Mouse (Mus musculus) embryo, embryonic 9.5 days (tissue): ENCODE data around the gene Fryl.
"Not testable (repeated sequence)": the region's sequence is repeated elsewhere in the genome, so short reads cannot be mapped to it uniquely, and the experiment has no call there.

Experiments
- DNase-seq: peaks from one replicate; pipeline ENCODE4 v3.0.0-alpha.2; 2017; ENCODE audit errors: extremely low spot score

Fryl gene

DNA sequence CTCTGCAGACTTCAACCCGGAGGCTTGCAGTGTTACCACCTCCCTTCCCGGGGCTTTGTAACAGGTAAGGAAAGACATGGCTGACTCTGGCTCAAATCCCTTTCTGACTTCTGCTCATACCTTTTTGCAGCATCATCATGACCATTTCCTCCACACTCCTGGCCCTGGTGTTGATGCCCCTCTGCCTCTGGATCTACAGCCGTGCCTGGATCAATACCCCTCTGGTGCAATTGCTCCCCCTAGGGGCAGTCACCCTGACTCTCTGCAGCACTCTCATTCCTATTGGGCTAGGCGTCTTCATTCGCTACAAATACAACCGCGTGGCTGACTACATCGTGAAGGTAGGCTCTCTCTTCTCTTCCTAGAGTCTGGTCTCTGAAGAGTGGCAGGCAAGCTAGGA is 248.2 kb downstream of the Fryl start:
- not testable (repeated sequence) for DNase-seq

GRCm38 (mm10) chr5:73007582-73007959 is 248.8 kb downstream of the Fryl start:
- no peak for DNase-seq

DNA sequence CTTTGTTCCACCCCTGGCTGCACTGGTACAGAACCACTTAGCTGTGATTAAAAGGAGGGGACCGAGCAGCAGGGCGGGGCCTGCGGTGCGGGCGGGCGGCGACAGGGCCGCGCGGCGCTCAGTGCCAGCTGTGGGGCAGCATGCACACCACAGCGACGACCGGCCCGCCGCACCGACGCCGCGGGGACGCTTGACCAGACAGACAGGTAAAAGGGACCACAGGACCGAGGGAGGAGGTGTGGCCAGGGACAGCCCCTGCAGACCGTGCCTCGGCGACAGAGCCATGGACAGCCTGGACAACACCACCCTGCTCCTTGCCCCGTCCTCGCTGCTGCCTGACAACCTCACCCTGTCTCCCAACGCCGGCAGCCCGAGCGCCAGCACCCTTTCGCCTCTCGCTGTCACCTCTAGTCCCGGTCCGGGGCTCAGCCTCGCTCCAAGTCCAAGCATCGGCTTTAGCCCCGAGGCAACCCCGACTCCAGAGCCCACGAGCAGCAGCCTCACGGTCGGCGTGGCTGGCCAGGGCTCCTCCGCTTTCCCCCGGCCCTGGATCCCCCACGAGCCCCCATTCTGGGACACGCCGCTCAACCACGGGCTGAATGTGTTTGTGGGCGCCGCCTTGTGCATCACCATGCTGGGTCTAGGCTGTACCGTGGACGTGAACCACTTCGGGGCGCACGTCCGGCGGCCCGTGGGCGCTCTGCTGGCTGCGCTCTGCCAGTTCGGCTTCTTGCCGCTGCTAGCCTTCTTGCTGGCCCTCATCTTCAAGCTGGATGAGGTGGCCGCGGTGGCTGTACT is 249.4 kb downstream of the Fryl start, which contains the start of gene Slc10a4:
Gene Slc10a4 (plus strand): TSS at position 100 of the 798 bp plus-strand sequence.
- peak; percentile 54 for DNase-seq

- no peak for DNase-seq
Observed at GRCm38 (mm10) chr5:73004046-73004445, 252.4 kb downstream of the Fryl start.

DNA sequence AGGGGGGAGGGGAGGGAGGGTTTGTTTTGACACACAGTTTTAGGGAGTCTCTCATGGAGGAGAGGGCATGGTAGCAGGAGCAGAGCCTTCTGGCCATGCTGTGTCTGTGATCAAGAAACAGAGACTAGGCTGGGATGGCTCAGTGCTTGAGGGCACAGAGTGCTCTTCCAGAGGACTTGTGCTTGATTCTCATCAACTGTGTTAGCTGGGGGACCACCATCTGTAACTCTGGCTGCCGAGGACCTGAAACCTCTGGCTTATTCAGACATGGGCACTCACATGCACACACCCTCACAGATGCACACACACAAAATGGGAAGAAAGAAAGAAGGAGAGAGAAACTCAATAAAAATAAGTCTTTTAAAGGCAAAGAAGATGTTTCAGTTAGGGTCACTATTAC is 257.9 kb downstream of the Fryl start:
- not testable (repeated sequence) for DNase-seq

- no peak for DNase-seq
Observed at GRCm38 (mm10) chr5:72995379-72995778, 261.0 kb downstream of the Fryl start.

DNA sequence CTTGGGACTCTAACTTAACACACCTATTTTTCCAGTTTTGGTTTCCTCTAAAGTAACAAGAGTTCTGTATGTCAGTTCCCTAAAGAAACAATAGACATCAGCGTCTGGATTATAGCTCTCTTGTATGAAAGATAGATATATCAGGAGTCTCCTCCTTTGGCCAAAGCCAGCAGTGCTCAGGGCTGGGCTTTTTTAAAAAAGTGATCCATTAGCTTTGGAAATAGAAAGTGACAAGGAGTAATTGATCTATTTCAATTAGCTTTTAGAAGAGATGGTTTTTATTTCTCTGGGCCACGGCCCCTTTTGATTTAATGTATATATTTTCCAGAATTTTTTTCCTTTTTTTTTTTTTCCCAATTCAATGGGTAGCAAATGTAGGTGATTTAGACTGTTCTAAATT is 261.5 kb downstream of the Fryl start:
- DNase-seq: no peak

DNA sequence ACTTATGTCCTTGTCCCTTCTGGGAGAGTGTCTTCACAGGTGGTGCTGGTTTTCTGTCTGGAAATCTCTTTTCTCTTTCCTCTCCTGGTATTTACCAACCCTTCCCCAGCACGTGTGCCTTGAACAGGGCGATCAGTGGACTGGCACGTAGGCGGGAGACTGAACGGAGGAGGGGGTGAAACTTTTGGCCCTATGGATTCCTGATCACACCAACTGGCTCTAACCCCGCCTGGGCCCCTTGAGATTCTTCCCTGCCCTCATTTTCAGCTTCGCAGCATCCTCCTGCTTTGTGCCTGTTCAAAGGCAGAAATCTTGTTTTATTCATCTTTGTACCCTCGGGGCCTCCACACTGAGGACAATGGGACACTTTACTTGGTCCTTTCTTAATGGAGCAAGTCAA is 262.0 kb downstream of the Fryl start:
- no peak for DNase-seq

DNA sequence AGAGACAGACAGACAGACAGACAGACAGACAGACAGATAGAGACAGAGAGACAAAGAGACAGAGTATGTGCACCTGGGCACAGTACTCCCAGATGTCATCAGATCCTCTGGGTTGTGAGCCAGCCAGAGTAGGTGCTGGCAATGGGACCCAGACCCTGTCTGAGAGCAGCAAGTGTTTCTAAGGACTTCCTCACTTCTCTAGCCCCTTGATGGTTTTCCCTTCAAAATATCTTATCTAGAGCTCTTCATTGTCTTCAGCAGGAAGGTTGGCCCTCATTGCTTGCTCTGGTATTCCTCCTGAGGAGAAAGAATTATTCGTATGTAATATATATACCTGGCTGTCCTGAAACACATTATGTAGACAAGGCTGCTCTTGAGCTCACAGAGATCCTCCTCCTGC is 263.9 kb downstream of the Fryl start:
- DNase-seq: no peak

GRCm38 (mm10) chr5:72989756-72990155 is 266.7 kb downstream of the Fryl start:
- DNase-seq: no peak

DNA sequence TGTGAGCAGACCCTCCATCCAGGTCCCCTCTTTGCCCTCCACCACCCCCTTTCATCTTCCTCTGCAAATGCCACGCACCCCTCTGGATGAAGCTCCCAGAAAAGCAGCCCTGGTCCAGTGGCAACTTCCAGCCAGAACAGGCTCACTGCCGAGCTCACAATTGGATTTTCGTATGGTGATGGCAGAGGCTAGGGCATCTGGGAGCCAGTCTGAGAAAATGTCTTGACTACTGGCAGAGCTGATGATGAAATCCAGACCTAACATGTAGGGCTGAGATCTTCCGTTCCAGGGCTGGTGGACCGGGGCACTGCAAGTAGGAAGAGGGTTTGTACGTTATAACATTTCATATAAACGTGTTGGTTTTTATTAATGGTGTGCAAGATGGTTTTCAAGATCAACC is 268.6 kb downstream of the Fryl start:
- no peak for DNase-seq

DNA sequence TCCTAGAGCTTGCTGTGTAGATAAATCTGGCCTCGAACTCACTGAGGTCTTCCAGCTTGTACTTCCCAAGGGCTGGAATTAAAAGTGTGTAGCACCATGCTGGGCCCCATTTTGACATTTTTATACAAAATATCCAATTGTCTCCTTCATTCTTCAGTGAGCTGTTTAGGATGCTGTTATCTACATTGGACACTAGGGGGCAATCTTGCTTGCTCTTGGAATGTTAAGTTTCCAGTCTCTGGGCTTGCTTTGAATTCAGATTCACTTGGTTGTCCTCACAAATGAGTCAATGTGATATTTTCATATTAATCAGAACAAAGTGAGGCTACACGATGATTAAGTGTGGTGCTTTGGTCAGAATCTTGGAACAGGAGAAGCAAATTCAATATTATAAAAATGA is 272.3 kb downstream of the Fryl start:
- peak; percentile 41 for DNase-seq

- no peak for DNase-seq
Observed at GRCm38 (mm10) chr5:72976539-72976938, 279.9 kb downstream of the Fryl start.

DNA sequence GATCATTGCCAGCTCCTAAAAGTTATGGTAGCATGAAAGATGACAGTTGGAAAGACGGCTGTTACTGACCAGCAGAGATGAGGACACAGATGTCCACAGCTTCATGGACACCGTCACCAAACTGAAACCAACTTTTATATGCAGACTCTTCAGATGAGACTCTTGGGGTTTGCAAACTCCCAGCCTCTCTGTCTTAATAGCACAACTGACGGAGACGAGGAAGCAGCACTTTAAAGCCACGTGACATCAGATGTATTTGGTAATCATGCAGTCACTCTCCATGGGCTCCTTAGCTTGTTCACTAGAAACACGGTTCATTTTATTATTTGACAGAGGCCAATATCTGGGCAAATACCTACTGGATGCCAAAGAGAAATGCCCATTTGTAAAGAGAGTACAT is 280.4 kb downstream of the Fryl start:
- DNase-seq: no peak

- DNase-seq: no peak
Observed at GRCm38 (mm10) chr5:72974602-72975001, 281.8 kb downstream of the Fryl start, which contains the start of gene Gm10135. Gm10135 (minus strand) TSS chr5:72974702.

DNA sequence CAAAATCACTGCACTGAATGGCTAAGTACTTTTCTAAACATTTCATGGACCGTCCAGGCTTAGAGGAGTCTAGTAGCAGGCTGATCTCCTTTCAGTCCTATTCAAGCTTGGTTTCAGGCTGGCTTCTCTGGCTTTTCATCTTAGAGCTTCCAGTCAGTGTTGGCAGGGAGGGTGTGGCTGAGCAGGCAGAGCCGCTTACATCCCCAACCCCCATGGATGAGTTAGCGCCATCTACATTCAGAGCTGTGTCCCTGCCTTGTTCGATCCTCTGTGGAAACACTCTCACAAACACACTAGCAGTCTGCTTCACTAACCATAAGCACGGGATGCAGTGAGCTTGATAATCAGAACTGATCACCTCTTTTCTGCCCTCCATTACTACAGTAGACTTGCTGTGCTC is 283.5 kb downstream of the Fryl start:
- DNase-seq: peak; percentile 26

GRCm38 (mm10) chr5:72972435-72972834 is 284.0 kb downstream of the Fryl start:
- no peak for DNase-seq
